Mouse (Mus musculus): Measurements from ENCODE around the gene Ptprc. TPM values are rescaled to one million over a fixed set of nuclear protein-coding genes. Genes with fewer than 3 reads are reported as not detected.

Gene Ptprc
- not detected for polyA plus RNA-seq (2012; fragmentation: generic; extraction: Trizol)
- long read RNA-seq, experiment 1, result 0 reads
- long read RNA-seq, experiment 2, result 0 reads

- Histone ChIP-seq H3ac (ENCODE audit: control insufficient read depth, insufficient read length, low read depth) (no peak within 1 kb of the TSS), H3K4me3 (ENCODE audit: insufficient read depth, poor library complexity, severe bottlenecking) (no peak within 1 kb of the TSS), H3K79me3 (ENCODE audit: low read depth) (no peaks in the 10 kb centered on the region), H3K79me2 (ENCODE audit: control insufficient read depth, insufficient read depth) (no peaks in the 10 kb centered on the region), H3K27me3 (ENCODE audit: control insufficient read depth, insufficient read depth, insufficient read length) (no peaks in the 10 kb centered on the region), H3K36me3 (ENCODE audit: control insufficient read depth, insufficient read depth) (no peaks in the 10 kb centered on the region)
- TF ChIP-seq CEBPB (IDR thresholded peaks at IDR 0.05; ENCODE audit: low read depth) (no peak), FOSL1 (IDR thresholded peaks at IDR 0.05; ENCODE audit: insufficient read depth, low read length, poor library complexity, severe bottlenecking) (no peak), MYOG (IDR thresholded peaks at IDR 0.05; ENCODE audit: control insufficient read depth, extremely low read depth, insufficient read length) (no peak), CTCF (IDR thresholded peaks at IDR 0.05; ENCODE audit: control insufficient read depth, insufficient read depth, insufficient read length) (no peak), USF1 (IDR thresholded peaks at IDR 0.05; ENCODE audit: low read depth) (no peak), MAX (IDR thresholded peaks at IDR 0.05) (no peak), MYOD1 (IDR thresholded peaks at IDR 0.05; ENCODE audit: control insufficient read depth, insufficient read length, low read depth) (no peak)
These were observed at the start of gene Ptprc for GRCm38 (mm10) chr1:138175494-138175893. Ptprc (minus strand) TSS chr1:138175708.

DNA sequence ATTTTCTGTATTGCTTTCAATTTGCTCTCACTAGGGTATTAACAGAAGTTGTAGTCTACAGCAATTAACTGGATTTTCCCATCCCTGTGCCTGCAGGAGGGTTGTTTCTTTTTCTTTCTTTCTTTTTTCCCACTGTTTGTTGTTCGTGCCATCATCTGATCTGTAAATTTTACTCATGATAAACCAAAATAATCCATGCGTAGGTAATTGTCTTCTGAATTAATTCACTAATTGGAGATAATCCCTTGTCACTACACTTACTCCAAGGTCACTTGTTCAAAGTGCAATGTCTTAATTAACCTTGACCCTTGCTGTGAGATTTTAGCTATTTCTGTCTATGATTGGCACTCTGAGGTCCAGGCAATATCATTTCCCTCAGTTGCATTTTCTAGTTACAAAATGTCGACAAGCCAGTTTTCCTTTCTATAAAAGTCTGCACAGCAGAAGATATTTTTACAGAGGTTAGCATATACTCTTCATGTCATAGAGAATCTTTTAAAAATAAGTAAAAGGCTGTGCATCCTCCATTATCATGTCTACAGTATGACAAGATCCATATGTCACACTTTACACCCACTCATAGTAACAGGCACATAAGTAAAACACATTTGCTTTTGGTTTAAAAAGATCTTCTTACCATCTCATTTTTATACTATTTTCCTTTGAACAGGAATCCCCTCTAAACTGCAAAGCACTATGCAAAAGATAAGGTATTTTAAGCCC lies 39.4 kb upstream of the Ptprc start:
- Histone ChIP-seq H3ac (ENCODE audit: control insufficient read depth, insufficient read length, low read depth) (no peak overlapping the region), H3K27me3 (ENCODE audit: control insufficient read depth, insufficient read depth, insufficient read length) (no peaks in the 10 kb centered on the region), H3K36me3 (ENCODE audit: control insufficient read depth, insufficient read depth) (no peaks in the 10 kb centered on the region), H3K79me3 (ENCODE audit: low read depth) (no peaks in the 10 kb centered on the region), H3K4me3 (ENCODE audit: insufficient read depth, poor library complexity, severe bottlenecking) (no peak overlapping the region), H3K79me2 (ENCODE audit: control insufficient read depth, insufficient read depth) (no peaks in the 10 kb centered on the region)
- TF ChIP-seq CEBPB (IDR thresholded peaks at IDR 0.05; ENCODE audit: low read depth), result no peak
- TF ChIP-seq USF1 (IDR thresholded peaks at IDR 0.05; ENCODE audit: low read depth), result no peak
- TF ChIP-seq CTCF (IDR thresholded peaks at IDR 0.05; ENCODE audit: control insufficient read depth, insufficient read depth, insufficient read length), result no peak
- no peak for TF ChIP-seq FOSL1 (IDR thresholded peaks at IDR 0.05; ENCODE audit: insufficient read depth, low read length, poor library complexity, severe bottlenecking)
- TF ChIP-seq MYOD1 (IDR thresholded peaks at IDR 0.05; ENCODE audit: control insufficient read depth, insufficient read length, low read depth), result no peak
- no peak for TF ChIP-seq MAX (IDR thresholded peaks at IDR 0.05)
- no peak for TF ChIP-seq MYOG (IDR thresholded peaks at IDR 0.05; ENCODE audit: control insufficient read depth, extremely low read depth, insufficient read length)

DNA sequence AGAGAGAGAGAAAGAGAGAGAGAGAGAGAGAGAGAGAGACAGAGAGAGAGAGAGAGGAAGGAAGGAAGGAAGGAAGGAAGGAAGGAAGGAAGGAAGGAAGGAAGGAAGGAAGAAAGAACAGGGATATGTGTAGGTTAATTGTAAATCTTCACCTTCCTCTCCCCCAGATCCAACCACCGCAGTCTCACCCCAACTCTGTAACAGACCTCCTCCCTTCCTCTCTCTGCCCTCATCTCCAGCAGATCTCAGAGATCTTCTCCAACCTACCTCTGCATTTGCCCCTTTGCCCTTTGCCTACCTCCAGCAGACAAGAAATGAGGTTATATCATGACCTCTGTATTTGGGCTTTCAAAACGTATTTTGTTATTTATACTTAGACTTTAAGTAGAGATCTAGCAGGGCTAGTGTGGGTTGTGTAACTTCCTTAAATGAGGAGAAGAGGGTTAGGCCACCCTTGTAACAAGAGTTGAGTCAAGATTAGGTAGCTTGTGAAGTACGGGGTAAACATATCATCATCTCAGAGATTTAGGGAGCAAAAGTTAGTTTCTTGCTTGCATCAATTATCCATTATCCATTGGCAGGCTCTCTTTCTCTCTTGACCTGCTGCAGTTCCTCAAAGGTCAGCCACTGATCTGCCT lies 35.0 kb upstream of the Ptprc start:
- Histone ChIP-seq H3K79me3 (ENCODE audit: low read depth) (no peaks in the 10 kb centered on the region), H3K27me3 (ENCODE audit: control insufficient read depth, insufficient read depth, insufficient read length) (no peaks in the 10 kb centered on the region), H3K4me3 (ENCODE audit: insufficient read depth, poor library complexity, severe bottlenecking) (no peak overlapping the region), H3K79me2 (ENCODE audit: control insufficient read depth, insufficient read depth) (no peaks in the 10 kb centered on the region), H3ac (ENCODE audit: control insufficient read depth, insufficient read length, low read depth) (no peak overlapping the region), H3K36me3 (ENCODE audit: control insufficient read depth, insufficient read depth) (no peaks in the 10 kb centered on the region)
- no peak for TF ChIP-seq MAX (IDR thresholded peaks at IDR 0.05)
- TF ChIP-seq USF1 (IDR thresholded peaks at IDR 0.05; ENCODE audit: low read depth), result no peak
- no peak for TF ChIP-seq CEBPB (IDR thresholded peaks at IDR 0.05; ENCODE audit: low read depth)
- no peak for TF ChIP-seq MYOD1 (IDR thresholded peaks at IDR 0.05; ENCODE audit: control insufficient read depth, insufficient read length, low read depth)
- TF ChIP-seq MYOG (IDR thresholded peaks at IDR 0.05; ENCODE audit: control insufficient read depth, extremely low read depth, insufficient read length), result no peak
- TF ChIP-seq FOSL1 (IDR thresholded peaks at IDR 0.05; ENCODE audit: insufficient read depth, low read length, poor library complexity, severe bottlenecking), result no peak
- no peak for TF ChIP-seq CTCF (IDR thresholded peaks at IDR 0.05; ENCODE audit: control insufficient read depth, insufficient read depth, insufficient read length)

GRCm38 (mm10) chr1:138209751-138210150 lies 34.2 kb upstream of the Ptprc start:
- H3K79me2 ChIP-seq (ENCODE audit: control insufficient read depth, insufficient read depth), result no peaks in the 10 kb centered on the region
- no peak overlapping the region for H3K4me3 ChIP-seq (ENCODE audit: insufficient read depth, poor library complexity, severe bottlenecking)
- no peaks in the 10 kb centered on the region for H3K27me3 ChIP-seq (ENCODE audit: control insufficient read depth, insufficient read depth, insufficient read length)
- no peaks in the 10 kb centered on the region for H3K36me3 ChIP-seq (ENCODE audit: control insufficient read depth, insufficient read depth)
- H3ac ChIP-seq (ENCODE audit: control insufficient read depth, insufficient read length, low read depth), result no peak overlapping the region
- H3K79me3 ChIP-seq (ENCODE audit: low read depth), result no peaks in the 10 kb centered on the region
- TF ChIP-seq MYOD1 (IDR thresholded peaks at IDR 0.05; ENCODE audit: control insufficient read depth, insufficient read length, low read depth), result no peak

DNA sequence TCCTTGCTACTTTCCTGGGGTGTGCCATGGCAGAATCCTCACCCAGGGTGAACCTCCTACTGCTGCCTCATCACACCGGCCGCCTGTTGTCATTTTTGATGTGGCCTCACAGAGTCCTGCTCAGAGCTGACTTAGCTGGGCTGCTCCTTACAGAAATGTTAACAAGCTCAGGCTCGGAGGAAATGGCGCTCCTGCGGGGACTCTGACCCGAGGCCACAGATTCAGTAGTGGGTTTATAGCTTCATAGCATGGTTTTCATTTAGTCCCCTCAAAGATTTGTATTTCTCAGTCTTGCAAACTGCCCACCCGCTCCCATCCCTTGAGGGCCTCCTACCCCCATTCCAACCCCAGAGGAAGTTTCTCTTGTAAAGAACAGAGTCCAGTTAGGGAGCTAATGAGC lies 30.5 kb upstream of the Ptprc start:
- no peaks in the 10 kb centered on the region for H3K79me3 ChIP-seq (ENCODE audit: low read depth)

More for the DNA sequence above, 30.5 kb upstream of the Ptprc start:
- H3K27me3 ChIP-seq (ENCODE audit: control insufficient read depth, insufficient read depth, insufficient read length), result no peaks in the 10 kb centered on the region
- no peaks in the 10 kb centered on the region for H3K36me3 ChIP-seq (ENCODE audit: control insufficient read depth, insufficient read depth)
- TF ChIP-seq MYOG (IDR thresholded peaks at IDR 0.05; ENCODE audit: control insufficient read depth, extremely low read depth, insufficient read length) (no peak), USF1 (IDR thresholded peaks at IDR 0.05; ENCODE audit: low read depth) (no peak), MYOD1 (IDR thresholded peaks at IDR 0.05; ENCODE audit: control insufficient read depth, insufficient read length, low read depth) (no peak), FOSL1 (IDR thresholded peaks at IDR 0.05; ENCODE audit: insufficient read depth, low read length, poor library complexity, severe bottlenecking) (no peak), MAX (IDR thresholded peaks at IDR 0.05) (no peak), CTCF (IDR thresholded peaks at IDR 0.05; ENCODE audit: control insufficient read depth, insufficient read depth, insufficient read length) (no peak), CEBPB (IDR thresholded peaks at IDR 0.05; ENCODE audit: low read depth) (no peak)
- no peaks in the 10 kb centered on the region for H3K79me2 ChIP-seq (ENCODE audit: control insufficient read depth, insufficient read depth)
- H3K4me3 ChIP-seq (ENCODE audit: insufficient read depth, poor library complexity, severe bottlenecking), result no peak overlapping the region
- H3ac ChIP-seq (ENCODE audit: control insufficient read depth, insufficient read length, low read depth), result no peak overlapping the region
